Mouse (Mus musculus): ENCODE measurements at regions not wholly inside any gene's neighbourhood (a gene's known extent, or its start where the extent isn't known, plus 50 kb on each side); places are given as distances from the start of the nearest gene placed in this dataset.

DNA sequence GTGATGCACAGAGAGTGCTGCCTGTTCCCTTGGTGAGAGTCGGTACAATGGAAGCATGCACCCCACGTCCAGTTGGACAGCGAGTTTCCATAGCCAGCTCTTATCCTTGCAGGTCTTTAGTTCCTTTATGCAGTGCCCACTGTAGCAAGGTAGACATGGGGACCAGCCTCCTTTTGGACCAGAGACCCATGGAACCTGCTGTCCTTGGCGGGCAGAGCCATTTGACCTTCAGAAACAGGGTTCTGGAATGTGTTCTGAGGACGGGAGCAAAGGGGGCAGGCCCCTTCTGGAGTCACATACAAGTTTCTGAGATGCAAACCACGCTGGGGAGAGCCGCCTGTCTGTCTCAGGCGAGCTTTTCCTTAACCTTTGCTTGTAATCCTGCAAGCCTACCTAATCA, 188.1 kb downstream of the Emx2 start:
- DNase-seq (ENCODE audit: low read depth, low spot score), result no peak

DNA sequence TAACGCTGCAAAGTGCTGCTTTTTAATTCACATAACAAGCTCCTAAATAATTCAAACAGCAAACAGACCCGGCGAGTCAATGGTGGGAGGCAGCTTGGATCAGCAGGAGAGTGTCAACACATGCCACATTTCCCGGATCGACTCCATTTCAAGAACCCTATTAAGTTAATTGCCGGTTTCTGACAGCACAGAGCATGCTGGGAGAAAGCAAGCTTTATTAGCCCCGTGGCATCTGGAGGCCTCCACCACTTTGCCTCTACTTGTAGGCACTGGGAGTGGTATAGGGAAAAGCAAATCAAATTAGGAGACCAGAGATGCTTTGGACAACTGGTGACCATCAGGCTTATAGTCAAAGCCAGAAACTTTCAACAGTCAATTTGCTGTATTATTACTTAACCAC, 188.5 kb downstream of the Emx2 start:
- no peak for DNase-seq (ENCODE audit: low read depth, low spot score)

DNA sequence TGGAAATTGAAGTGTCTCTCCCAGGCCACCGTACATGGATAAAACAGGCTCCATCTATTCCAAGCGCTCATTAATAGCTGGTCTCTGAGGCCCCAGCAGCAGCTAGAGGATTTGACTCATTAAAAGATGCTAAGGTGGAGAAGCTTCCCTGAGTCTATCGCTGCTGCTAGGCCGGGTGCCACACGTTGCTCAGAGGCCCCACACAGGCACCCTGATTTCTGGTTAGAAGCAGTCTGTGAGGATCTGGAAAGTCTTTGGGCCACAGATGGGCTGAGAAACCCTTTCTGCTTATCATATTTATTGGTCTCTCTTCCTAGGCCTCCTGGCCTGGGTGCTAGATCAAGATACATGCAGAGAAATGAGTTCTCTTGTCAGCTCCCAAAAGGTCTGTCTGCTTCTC, 191.2 kb downstream of the Emx2 start:
- DNase-seq (ENCODE audit: low read depth, low spot score), result no peak

DNA sequence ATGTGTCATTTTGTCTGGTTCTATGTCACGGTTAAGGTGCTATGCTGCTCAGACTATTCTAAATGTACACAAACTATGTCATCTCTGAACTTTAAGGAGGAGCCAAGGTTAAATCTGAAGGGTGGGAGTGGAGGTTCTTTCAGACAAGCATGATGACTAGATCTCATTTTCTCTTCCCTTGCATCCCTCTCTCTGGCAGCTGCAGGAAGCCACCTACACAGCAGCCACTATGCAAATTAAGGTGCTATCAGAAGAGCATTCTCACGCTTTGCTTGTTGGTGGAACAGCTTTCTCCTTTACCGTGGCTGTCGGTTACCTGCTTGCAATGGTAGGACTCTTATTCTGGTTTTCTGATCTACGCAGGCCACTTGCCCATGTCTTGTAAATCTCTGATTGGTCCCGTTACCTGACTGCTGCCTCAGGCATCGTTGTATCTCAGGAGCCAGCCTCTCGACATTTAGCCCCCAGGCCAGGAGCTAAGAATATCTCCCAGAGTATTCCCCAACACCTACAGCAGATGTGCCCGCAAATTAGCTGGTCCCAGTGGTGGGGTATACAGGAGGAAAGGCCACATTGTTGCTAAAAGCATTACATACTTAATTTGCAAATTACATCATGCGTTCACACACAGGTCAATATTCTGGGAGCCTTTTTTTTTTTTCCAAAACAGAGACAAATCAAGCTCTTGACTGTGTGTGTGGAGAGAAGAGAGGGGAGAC, 192.6 kb downstream of the Emx2 start:
- DNase-seq (ENCODE audit: low read depth, low spot score), result no peak

DNA sequence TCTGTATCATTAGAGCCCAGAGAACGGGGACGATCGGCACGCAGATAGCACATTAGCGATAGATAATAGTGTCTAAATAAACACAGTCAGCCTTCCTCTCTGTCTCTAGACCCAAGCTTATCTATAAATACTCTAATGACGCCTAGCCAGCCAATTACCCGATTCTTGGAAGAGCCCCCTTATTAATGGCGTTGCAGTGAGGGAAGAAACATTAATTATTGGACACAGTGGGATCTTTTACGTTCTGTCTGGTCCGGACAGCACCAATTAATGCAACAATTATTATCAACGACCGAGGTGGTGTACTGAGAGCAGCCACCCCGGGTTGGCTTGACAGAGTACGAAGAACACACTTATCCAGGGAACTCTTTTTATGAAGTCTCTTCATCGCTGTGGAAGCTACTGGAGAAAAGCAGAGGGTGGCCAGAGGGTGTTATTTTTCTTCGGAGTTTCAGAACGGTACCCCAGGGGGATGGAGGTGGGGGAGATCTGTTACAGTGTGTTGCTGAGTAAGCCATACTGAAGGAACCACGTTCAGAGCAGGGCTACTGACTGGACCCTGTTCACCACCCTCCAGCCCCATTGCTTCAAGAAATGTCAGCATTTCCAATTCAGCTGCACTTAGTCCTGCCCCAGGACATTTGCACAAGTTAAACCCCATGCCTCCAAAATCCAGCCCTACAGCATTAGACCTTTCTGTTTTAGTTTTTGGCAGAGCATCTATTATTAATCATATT, 195.6 kb downstream of the Emx2 start:
- DNase-seq (ENCODE audit: low read depth, low spot score), result no peak

DNA sequence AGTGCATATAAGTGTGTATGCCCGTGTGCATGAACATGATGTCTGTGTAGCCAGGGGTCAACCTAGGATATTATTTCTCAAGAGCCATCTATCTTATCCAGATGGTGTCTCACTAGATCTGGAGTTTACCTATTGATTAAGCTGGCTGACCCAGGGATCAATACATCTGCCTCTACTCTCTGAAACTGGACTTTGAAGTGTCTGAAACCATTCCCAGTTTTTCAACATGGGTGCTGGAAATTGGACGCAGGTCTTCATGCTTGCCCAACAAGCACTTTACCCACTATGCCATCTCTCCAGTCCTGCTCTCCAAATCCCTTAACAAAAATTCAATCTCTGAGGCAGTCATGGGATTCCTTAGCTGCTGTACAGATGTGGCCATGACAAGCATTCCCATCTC, 197.1 kb downstream of the Emx2 start:
- DNase-seq (ENCODE audit: low read depth, low spot score), result no peak

DNA sequence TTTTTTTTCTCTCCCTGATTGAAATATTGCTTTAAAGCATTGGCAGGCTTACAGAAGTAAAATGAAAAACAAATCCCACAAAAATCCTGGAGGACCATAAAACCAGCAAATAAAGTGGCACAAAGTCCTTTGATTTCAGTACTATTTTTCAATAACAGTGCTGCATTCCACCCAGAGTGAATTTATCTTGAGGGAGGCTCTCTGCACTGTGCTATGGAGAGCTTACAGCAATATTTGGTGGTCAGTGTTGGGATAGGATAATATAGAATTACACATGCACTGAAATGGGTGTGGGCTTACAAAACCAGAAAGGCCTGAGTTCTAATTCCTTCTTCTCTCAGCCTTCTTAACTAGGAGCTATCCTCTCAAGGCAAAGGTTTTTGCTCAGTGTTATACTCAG, 211.6 kb downstream of the Emx2 start:
- DNase-seq (ENCODE audit: low read depth, low spot score), result no peak

DNA sequence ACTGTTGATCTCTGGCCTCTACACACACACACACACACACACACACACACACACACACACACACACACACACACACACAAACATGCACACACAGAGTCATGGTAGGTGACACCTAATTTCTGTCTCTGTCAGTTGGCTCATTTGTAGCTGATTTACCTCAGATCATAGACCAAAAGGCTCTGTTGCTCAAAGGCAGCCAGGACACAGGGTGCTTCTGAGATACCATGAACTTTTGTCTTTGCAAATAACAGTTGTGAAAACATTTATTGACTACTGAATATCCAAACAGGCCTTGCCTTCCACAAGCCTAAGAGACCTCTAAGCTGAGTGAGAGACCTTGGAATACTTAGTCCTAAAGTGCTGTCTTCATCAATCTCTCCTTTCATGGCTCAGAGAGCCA, 215.4 kb downstream of the Emx2 start:
- no peak for DNase-seq (ENCODE audit: low read depth, low spot score)

DNA sequence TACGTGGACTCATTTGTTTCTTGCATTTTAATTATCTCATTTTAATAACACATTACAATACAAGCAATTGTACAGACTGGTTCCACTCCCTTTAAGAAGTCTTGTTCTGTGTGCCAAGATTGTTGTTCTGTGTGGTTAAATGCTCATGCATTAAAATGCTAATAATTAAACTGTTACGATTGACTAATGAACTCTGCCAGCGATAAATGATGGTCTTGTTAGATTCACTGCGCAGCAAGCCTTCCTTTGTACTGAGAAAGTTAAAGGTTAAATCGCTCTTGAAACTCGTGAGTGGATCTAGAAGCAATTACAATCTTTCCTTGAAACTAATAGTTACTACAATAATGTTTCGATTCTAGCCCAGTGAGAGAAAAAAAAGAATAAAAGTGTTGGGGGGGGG, 221.0 kb downstream of the Emx2 start:
- DNase-seq (ENCODE audit: low read depth, low spot score), result no peak

DNA sequence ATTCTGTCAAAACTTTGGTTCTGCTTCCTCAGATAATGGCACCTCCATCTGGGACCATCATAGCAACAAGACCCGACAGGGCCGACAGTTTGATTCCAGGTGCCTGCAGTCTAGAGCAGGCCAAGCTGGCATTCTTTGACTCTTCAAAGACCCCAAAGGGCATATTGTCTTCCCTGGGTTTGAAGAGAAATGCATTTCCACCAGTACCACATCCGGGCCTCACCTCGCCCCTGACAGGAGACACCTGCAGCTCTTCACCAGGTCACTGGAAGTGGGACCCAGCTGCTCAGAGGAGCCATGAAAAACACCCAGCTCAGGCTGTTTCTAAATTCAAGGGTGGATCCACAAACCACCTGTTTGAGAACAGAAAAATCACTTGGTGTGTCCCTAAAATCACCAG, 222.2 kb downstream of the Emx2 start:
- no peak for DNase-seq (ENCODE audit: low read depth, low spot score)

DNA sequence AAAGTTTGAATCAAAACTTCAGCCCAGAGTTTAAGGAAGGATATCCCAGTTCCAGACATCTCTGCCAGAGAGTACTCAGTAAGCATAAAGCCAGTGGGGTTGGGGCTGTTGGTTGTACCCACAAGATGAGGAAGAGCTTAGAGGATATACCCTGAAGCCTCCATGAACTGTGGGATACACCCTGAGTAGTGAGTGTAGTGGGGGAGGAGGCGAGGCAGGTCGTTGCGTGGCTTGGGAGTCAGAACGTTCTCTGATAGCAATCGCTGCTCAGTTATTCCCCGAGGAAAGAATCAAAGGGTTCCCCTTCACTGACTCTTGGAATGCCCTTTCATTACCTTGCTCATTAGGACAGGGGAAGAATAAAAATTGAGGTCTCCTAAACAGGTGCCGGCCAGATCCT, 226.1 kb downstream of the Emx2 start:
- no peak for DNase-seq (ENCODE audit: low read depth, low spot score)

DNA sequence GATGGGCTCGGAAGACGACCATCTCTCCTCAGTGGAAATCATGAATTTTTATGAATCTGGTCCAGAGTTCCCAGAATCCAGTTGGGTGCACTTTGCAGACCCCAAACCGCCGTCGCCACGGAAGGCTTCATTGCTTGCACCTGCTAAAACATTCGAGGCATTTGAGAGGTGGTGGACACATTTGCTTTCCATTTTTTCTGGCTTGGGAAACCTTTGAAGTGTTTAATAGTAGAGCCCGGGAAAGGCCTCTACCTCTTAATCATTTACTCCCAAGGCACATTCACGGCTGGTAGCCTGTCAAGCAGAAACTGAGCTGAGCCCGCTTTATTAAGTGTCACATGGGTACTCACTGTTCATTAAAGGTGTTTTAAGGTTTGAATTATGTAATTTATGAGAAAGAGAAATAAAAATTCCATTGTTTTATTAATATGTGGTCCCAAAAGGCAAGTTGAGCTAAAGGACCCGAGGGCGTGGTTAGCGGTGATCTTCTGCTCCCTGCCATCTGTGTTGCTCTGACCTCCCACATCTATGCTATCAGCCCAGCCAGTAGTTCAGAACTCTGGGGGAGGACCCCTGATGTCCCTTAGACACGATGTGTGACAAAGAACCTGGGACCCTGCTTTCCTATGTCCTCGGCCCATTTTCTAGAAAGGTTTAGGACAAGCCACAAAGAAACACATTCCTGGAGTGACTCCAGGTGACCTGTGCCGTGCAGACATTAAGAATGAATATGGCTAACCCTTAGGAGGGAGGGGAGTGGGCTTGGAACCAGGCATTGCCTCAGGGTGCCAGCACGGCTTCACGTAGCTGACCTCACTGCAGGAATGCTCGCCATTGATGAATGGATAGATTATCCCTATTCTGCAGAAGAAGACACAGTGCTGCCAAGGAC, 227.9 kb downstream of the Emx2 start:
- no peak for DNase-seq (ENCODE audit: low read depth, low spot score)

DNA sequence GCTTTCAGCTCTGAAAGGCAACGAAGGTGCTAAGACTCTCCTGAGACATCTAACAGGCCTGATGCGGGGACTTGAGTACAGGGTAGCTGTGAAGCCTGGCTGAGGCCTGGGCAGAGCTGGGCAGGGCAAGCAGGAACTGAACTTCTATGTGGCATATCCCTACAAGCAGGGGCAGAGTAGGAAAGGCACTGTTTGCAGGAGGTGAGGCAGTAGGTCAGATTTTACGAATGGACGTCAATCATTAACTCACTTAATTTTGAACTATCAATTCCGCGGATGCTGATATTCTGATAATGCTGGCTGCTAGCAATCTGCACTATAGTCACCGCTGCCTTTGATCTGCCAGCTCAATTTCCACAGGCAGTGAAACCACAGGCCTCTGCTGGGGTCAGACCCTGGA, 229.0 kb downstream of the Emx2 start:
- no peak for DNase-seq (ENCODE audit: low read depth, low spot score)

DNA sequence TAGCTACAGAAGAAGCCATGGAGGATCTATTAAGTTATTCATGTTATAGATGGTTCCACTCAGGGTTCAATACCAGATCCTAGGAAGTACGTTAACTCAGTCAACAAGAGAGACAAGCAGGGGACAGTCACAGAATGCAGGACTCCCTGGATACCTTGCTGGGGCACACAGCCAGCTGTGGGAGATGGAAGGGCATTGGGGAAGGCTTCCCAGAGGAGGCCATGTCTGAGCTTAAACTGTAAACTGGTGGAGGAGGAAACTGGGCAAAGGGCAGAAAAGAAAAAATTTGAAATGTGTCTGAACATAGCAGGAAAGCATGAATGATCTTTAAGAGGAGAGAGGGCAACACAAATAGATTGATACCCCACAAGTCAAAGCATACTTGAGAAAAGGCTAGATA, 229.5 kb downstream of the Emx2 start:
- no peak for DNase-seq (ENCODE audit: low read depth, low spot score)

DNA sequence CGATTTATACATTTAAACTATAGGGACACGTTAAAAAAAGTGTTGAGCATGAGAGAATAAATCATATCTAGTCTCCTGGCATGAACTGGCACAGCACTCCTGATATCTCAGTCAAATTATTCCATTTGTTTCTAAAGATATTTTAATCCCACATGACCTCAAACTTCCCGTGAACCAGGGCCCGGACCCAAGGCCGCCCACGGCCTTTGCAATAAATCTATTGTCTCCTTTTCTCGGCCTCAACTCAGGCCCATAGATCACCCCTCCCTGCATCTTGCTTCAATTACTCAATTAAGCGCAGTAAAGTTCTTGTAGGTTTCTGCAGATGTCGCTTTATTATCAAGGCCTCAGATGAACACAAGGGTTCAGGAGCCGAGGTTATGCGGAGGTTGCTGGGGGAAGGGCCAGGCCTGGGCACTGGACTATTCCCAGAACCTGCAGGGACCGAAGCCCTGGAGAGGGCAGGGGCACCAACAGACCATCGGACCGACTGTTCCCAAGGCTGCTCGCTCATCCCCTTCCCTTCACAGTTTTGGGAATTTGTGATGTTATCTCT, 233.4 kb downstream of the Emx2 start:
- DNase-seq (ENCODE audit: low read depth, low spot score), result no peak

DNA sequence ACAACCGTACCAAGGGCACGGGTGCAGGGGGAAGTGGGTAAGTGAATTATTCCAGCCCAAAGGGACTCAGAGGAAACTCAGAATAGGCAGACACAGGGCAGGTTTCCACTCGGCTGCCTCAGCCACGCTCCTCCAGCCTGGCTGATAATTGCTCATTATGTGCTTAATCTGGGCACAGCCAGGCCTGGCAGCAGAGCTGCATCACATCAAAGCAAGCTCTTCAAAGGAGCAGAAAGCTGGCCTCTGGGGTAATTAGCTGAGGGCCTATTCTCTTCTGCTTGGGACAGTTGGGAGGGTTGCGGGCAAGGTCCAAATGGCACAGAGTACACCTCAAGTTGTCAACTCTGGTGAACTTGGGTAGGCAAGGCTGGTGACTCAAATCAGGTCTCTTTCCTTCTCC, 239.5 kb downstream of the Emx2 start:
- DNase-seq (ENCODE audit: low read depth, low spot score), result no peak

DNA sequence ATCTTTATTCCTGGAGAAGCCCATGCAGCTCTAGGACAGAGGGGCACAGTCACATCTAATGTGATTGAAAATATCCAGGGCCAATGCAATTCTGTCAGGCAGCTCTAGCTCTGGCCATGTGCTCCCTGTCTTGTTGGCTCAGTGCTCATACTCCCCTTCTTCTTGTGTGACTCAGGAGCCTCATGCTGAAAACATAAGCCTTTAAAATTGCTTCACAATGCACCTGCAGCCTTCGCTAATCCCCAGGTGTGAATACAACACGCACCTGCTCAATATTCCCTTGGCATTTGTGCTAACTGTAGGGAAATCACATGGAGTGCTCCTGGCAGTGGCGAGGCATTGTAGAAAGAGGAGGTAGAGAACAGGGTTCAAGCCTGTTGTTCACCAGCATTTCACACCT, 242.0 kb downstream of the Emx2 start:
- no peak for DNase-seq (ENCODE audit: low read depth, low spot score)

DNA sequence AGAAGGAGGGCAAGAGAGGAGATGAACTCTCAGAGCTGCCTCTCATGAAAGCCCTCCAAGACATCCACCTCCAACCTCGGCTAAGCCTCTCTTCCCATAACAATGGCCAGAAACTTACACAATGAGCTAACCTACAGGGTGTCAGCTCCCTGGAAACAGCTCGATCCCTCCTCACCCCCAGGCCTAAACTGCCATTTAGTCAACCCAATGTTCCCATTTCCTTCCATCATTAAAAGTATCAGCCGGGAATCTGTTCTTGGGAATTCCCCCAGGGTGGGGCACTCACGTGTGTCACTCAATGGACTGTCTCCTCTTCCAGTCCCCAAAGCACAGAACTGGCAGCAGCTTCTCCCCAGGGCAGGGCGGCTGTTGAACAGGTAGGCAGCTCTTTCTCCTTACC, 236.3 kb downstream of the Rab11fip2 start:
- DNase-seq (ENCODE audit: low read depth, low spot score), result no peak

DNA sequence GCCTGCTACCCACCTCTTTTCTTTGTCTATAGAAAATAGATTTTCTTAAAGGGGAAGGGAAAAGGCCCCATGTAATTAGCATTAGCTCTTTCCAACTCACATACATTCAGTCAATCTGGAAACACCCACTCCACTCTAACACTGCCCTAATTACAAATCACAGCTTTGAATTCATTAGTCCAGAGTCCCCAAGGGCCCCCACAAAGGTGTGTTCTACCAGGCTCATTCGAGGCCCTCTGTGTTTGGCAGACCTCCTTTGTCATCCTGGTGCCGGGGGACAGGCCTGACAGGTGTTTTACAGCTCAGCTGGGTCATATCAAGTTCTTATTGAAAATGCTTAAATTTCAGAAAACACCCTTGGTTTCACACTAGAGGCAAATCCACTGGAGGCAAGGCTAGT, 234.3 kb downstream of the Rab11fip2 start:
- no peak for DNase-seq (ENCODE audit: low read depth, low spot score)

DNA sequence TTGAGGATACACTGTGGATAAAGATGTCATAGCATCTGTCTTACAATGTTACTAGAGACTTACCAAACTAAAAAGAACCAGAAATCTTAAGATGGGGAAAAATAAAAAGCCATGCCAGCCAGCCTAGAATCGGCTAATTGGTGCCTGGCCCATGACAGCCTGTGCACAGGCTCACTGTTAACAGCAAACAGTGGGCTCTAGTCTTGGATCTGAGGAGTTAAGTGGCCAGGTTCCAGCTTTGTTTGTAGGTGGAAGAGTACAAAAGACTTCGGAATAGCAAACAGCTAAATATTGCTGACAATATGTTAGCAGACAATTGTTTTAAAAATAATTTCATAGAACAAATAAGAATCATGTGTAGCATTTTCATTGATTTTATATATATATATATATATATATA, 228.4 kb downstream of the Rab11fip2 start:
- DNase-seq (ENCODE audit: low read depth, low spot score), result no peak

DNA sequence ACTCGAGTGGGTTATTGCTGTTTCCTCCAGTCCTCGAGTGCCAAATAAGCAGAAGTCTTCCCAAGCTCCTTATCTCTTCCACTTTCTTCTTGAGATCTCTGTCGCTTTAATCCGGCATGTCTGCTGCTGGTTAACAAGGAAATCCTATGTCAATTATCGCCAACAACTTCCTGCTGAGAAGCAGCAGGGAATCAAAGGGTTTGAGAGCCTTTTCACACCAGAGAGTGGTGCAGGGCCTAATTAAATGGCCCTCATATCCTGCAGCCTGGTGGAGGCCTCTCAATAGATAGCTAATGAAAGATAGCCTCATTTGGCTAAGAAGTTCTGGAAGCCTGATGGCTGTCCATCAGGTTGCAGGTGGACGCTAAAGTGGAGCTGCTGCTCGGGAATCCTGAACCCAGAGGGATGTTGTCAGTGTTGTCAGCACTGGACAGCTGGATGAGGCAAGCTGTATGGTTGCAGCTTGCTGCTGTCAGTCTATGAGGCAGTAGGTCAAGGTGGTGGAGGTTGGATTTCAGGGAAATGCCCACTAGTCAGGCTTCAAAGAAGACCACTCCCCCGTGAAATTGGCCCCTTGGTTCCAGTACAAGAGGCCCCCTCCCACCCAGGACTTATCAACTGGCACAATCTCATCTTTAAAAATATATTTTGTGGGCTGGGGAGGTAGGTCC, 225.5 kb downstream of the Rab11fip2 start:
- DNase-seq (ENCODE audit: low read depth, low spot score), result no peak

DNA sequence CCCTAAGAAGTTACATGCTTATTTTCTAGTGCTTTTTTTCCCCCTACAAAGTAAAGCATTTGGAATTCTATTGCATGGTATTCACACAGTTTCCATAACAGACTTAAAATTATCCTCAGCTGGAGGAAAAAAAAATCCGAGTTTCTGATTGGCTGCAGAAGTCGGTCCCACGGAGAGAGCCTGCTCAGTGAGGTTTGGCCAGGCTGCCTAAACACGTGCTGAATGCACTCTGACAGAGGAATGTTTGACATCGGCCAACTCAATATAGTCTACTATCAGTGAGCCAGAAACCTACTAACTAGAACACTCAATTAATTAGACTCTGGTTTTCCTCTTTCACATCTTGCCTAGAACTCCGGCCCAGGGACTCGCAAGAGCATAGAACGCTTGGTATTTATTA, 204.9 kb downstream of the Rab11fip2 start:
- no peak for DNase-seq (ENCODE audit: low read depth, low spot score)
